Mouse (Mus musculus) adrenal gland, adult 8-10 months (tissue): ENCODE results near the gene Cib2. TPM values are rescaled to one million over a fixed set of nuclear protein-coding genes. Genes with fewer than 3 reads are reported as not detected.
"Not testable (repeated sequence)": the region's sequence is repeated elsewhere in the genome, so short reads cannot be mapped to it uniquely, and the experiment has no call there.

Experiments
- DNase-seq: peaks from one replicate; pipeline ENCODE4 v3.0.0; 2022
- total RNA-seq, 4 experiments: library from RNA; stranded (reverse); gene quantifications; 2 replicates each; pipeline ENCODE4 v1.2.4; 2022

The Cib2 gene
- total RNA-seq, result 10 to 100 TPM; 26.1 to 39.4 (median 33.3) TPM

- DNase-seq, result peak; percentile 86
Measured at GRCm38 (mm10) chr9:54559771-54560471, at the start of gene Cib2. TSS of gene Cib2 (minus strand) at chr9:54560218.

- DNase-seq, result peak; percentile 54
Measured at GRCm38 (mm10) chr9:54604886-54605285, 44.9 kb upstream of the Cib2 start.

GRCm38 (mm10) chr9:54604131-54604654 lies 44.2 kb upstream of the Cib2 start:
- peak; percentile 42 for DNase-seq

- DNase-seq, result no peak
Measured at GRCm38 (mm10) chr9:54602916-54603315, 42.9 kb upstream of the Cib2 start.

- DNase-seq, result no peak
Measured at GRCm38 (mm10) chr9:54602386-54602785, 42.4 kb upstream of the Cib2 start.

GRCm38 (mm10) chr9:54596752-54597465 lies 36.9 kb upstream of the Cib2 start:
- no peak for DNase-seq

GRCm38 (mm10) chr9:54593652-54594051 lies 33.6 kb upstream of the Cib2 start:
- DNase-seq, result peak; percentile 50

GRCm38 (mm10) chr9:54587863-54588262 lies 27.8 kb upstream of the Cib2 start:
- DNase-seq, result no peak

- DNase-seq, result peak; percentile 98
Measured at GRCm38 (mm10) chr9:54586199-54587061, 26.4 kb upstream of the Cib2 start, which contains the start of gene Idh3a. TSS of gene Idh3a (plus strand) at chr9:54586334.

- no peak for DNase-seq
Measured at GRCm38 (mm10) chr9:54585839-54586198, 25.8 kb upstream of the Cib2 start.

- not testable (repeated sequence) for DNase-seq
Measured at GRCm38 (mm10) chr9:54584127-54584526, 24.1 kb upstream of the Cib2 start.

- DNase-seq, result no peak
Measured at GRCm38 (mm10) chr9:54583712-54584111, 23.7 kb upstream of the Cib2 start.

GRCm38 (mm10) chr9:54571130-54571839 lies 11.3 kb upstream of the Cib2 start:
- no peak for DNase-seq

- DNase-seq, result no peak
Measured at GRCm38 (mm10) chr9:54568732-54569131, 8.7 kb upstream of the Cib2 start.

- no peak for DNase-seq
Measured at GRCm38 (mm10) chr9:54566958-54567357, 6.9 kb upstream of the Cib2 start.

GRCm38 (mm10) chr9:54560831-54561601 lies 998 bp upstream of the Cib2 start:
- no peak for DNase-seq

GRCm38 (mm10) chr9:54558731-54559130 lies 1.3 kb downstream of the Cib2 start:
- no peak for DNase-seq

- DNase-seq, result no peak
Measured at GRCm38 (mm10) chr9:54555044-54555443, 5.0 kb downstream of the Cib2 start.

GRCm38 (mm10) chr9:54552409-54552808 lies 7.6 kb downstream of the Cib2 start:
- no peak for DNase-seq

GRCm38 (mm10) chr9:54549433-54549832 lies 10.6 kb downstream of the Cib2 start:
- no peak for DNase-seq

- DNase-seq, result no peak
Measured at GRCm38 (mm10) chr9:54547536-54547935, 12.5 kb downstream of the Cib2 start.
